Mouse (Mus musculus): Measurements from ENCODE around the gene Fbxo27.

GRCm38 (mm10) chr7:28740949-28741348, 48.3 kb downstream of the Fbxo27 start:
- TF ChIP-seq POLR2A (IDR thresholded peaks at IDR 0.05; ENCODE audit: low read depth, low read length) (no peak), CTCF (conservative IDR thresholded peaks at IDR 0.05; ENCODE audit: insufficient read depth, insufficient read length, low read depth, low read length) (no peak)

All from kidney, adult 2 months (tissue).